Mouse (Mus musculus): ENCODE results near the gene Sema5a.
A peak's percentile ranks its signal among the peaks of the same experiment; 100 is the strongest.

Gene Sema5a

DNA sequence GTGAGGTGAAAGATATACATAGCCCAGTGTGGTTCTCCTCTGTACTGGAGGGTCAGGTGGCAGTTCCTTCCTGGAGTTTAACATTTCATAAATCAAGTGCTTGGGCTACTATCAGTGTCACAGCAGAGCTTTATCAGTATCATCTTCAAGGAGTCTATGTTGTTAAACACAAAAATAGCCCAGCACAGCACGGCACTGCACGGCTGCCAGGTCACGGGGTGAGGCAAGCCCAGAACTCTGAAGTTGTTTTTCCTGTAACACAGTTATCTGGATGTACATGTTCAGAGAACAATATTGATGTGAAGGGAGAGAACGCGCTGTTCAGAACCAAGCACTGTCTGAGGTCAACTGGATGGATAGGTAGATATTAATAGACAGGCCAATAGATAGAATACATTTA, 112.2 kb downstream of the Sema5a start:
- no peak for DNase-seq (ENCODE audit: low spot score in 2 of 2)

- DNase-seq (ENCODE audit: low spot score in 2 of 2) = no peak
These were observed 123.2 kb downstream of the Sema5a start for GRCm38 (mm10) chr15:32367841-32368240.

DNA sequence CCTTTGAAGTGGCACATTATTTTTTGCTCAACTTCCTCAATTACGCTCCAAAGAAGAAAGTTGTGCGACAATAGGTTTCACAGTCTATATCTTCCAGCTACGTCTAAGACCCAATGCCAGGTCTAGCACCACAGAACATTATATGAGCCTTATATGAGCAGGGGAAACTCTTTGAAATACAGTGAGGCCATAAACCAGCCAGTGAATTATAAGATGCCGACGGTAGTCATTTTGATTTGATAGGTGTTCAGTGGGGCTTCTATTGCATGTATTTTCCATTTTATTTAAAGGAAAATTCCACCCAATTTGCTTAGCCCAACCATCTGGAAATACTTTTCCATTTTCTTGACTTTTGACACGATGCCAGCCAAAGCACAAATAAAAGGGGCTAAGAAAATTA, 126.3 kb downstream of the Sema5a start:
- DNase-seq (ENCODE audit: low spot score in 2 of 2) = no peak

DNA sequence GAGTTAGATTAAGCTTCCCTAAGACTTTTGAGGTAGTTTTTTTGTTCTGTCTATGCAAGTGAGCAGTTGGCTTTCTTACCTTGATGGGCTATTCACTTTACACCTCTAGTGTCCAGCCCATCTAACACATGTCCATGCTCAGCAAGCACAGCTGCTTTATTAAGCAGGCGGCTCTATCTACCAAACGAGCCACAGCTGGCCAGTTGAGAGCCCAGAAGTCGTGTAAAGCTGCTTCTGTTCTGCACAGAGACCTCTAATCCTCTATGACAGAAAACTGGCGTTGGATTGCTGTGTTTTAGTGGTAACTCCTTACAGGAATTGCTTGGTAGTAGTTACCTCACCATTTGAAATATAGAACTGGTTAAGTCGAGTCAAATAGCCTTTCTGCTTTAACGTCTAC, 126.8 kb downstream of the Sema5a start:
- no peak for DNase-seq (ENCODE audit: low spot score in 2 of 2)

GRCm38 (mm10) chr15:32376326-32376725, 131.7 kb downstream of the Sema5a start:
- no peak for DNase-seq (ENCODE audit: low spot score in 2 of 2)

DNA sequence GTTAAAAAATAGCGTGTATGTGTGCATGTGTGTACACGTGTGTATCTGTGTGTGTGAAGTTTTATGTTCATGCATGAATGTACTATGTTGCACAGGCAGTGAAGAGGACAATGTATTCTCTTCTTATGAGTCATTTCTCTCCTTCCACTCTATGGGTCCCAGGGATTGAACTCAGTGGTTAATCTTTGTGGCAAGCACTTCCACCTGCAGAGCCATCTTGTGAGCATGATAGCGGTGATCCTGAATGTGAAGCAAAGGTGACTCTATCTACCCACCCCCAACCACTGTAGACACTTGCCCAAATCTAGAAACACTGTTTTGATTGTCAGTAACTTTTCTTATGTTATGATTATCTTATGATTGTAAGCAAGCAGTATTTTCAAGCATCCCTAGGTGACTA, 133.2 kb downstream of the Sema5a start:
- no peak for DNase-seq (ENCODE audit: low spot score in 2 of 2)

DNA sequence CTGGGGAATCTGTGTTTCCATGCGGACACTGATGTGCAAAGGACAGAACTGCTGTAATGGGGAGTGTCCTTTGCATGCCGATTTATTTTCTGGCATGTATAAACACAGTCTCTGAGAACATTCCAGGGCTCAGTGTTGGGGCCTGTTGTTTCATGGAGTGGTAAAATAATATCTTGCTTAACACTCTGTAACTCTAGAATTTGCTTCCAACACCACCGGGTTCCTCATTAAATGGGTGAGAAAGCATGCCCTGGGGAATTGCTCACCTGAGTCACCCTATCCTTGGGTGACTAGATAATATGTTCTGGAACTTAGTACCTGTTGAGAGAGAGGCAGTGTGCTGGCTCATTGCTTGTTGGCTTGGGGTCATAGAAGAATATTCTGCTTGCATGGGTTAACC, 135.7 kb downstream of the Sema5a start:
- DNase-seq (ENCODE audit: low spot score in 2 of 2) = no peak

DNA sequence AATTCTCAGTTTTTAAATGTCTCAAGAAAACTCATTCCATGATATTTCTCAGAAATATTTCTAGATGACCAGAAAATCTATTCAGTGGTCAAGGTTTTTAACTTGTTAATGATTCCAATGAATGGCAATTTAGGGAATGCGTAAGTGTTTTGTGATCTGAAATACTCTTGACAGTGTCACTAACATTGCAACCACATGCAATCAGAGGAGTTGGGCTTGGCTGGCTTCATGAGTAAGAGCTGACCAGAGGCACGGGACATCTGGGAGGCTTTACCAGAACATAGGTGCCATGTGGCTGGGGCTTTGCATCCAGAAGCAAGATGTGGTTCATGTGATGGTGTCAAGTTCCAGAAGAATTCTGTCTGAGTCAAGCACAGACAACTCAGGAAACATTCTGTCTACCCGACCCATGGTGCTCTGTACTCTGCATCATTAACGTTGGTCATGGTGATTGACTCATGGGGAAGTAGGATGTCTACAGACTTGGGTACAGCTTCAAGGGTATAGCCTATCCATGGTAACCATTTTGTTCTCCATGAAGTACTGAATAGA, 138.4 kb downstream of the Sema5a start:
- DNase-seq (ENCODE audit: low spot score in 2 of 2) = no peak

DNA sequence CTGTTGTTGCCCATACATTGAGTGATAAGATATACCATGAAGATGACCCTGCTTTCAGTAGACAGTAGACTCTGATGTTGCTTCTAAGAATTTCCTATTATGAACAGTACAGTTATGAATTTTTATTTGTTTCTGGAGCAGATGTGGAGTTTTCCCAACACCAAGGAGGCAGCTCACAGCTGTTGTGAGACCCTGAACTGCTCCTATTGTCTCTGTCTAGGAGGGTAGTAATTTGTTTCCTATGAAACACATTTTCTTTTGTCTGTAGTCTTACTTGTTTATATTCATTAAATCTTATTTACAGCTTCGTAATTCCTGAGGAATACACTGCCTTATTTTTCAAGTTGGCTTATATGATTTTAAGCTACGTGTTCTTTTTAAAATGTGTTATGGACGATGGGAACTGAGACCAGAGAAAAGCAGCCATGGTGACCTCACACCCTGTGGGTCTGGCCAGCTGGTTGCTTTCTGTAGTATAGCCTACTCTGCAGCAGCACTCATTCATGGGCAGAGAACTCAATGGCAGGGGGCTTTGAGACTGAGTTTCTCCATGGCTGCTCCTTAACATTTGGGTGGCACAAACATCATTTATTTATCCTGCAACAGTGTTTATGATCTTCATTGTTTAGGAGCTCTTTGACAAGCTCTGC, 151.8 kb downstream of the Sema5a start:
- DNase-seq (ENCODE audit: low spot score in 2 of 2) = no peak

GRCm38 (mm10) chr15:32397064-32397463, 152.5 kb downstream of the Sema5a start:
- no peak for DNase-seq (ENCODE audit: low spot score in 2 of 2)

DNA sequence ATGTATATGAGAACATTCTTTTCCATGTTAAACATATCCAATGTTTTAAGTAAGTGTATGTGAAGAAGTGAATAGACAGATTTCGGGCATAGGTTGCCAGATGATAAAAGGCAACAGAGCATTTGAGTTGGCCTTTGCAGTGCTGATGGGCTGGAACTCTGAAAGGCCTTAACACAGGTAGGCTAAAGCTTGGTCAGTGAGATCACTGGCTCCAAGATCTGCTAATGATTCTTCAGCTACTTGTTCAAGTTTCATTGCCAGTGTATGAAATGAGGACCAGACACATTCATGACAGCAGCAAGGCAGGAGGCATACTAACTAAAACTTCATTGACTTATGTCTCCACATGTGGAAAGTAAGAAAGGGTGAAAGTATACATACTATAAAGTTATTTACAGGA, 154.1 kb downstream of the Sema5a start:
- DNase-seq (ENCODE audit: low spot score in 2 of 2) = no peak

DNA sequence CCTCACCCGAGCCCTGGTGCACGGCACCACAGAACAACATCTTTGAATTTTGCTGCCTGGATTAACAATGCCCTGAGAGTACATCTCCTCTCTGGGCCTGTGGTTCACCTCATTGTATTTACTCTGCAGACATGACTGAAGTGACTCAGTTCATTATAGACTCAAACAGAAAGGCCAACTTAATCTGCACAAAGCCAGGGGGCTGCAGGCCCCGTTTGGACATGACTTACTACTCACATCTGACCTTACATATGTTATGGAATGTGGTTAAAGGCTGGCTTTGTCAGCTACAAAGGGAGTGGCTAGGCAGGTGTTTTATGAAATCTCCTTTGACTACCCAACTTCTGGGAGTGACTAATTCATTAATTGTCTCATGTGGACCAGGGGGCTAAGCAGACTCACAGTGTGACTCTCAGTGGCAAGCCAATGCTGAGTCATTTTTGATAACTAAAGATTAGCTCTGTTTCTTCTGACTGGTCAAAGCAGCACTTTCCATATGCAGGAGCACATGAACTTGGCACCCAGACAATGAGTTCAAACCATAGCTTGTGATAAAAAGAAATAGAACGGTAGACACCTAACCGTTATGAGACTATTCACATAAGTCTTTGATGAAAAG, 157.4 kb downstream of the Sema5a start:
- DNase-seq (ENCODE audit: low spot score in 2 of 2) = no peak

DNA sequence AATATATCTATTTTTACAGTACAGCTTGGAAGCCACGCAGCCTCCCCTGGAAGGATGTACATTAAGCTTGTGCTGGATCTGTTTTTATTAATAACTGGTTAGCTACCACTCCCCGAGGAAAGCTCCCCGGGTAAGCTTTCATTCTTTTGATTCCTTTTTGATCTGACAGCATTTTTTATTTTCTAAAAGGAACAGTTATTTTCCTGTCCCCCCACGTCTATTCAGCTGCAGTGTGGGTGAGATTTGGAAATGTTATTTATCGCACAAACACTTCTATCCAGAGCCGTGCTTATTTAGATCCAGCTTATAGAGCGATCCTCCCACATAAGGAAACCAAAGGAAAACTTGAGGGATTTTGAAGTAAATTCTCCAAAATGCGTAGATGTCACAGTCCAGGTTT, 158.7 kb downstream of the Sema5a start:
- peak in 1 of 2 experiments; percentile 10 for DNase-seq (ENCODE audit: low spot score in 2 of 2)

DNA sequence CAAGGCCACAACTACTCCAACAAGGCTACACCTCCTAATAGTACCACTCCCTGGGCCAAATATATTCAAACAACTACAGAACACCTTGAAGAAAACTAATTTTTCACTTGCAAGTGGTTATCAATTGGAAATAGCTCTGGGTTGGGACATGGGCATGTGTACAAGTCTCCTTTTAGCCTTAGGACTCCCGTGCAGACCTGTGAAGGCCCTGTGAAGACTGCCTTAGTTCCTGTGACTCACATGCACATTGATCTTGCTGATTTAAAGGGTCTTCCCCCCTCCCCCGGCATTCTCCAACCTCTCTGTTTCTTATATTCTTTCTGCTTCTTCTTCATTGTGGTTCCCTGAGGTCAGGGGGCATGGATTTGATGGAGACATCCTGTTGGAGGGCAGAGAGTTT, 161.8 kb downstream of the Sema5a start:
- no peak for DNase-seq (ENCODE audit: low spot score in 2 of 2)

DNA sequence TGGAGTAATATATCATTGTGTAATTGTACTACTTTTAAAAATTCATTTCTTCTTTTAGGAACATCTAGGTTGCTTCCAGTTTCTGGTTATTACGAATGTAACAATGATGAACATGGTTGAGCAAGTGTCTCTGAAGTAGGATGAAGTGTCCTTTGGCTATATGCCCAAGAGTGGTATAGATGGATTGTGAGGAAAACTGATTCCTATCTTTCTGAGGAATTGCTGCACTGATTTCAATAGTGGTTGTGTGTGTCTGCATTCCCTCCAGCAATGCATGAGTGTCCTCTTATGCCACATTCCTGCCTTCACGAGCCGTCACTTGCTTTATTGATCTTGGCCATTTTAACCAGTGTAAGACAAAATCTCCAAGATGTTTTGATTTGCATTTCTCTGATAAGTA, 163.2 kb downstream of the Sema5a start:
- no peak for DNase-seq (ENCODE audit: low spot score in 2 of 2)

DNA sequence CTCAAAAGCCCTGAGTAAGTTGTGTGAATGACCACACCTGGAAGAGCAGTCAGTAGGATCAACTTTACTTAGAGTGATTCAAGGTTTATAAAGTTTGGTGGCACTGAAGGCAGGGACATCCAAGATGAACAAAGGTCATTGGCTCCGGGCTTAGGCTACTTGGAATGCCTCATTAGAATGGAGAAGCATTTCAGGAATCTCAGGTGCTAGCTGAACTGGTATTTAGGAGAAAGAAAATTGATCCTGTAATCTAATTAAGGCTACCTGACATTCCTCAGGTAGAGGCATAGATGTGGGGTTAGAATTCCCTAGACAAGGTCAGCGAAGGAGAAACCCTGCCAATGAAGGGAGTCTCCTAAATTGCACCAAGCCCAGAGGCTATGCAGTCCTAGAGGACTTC, 171.7 kb downstream of the Sema5a start:
- DNase-seq (ENCODE audit: low spot score in 2 of 2) = no peak

DNA sequence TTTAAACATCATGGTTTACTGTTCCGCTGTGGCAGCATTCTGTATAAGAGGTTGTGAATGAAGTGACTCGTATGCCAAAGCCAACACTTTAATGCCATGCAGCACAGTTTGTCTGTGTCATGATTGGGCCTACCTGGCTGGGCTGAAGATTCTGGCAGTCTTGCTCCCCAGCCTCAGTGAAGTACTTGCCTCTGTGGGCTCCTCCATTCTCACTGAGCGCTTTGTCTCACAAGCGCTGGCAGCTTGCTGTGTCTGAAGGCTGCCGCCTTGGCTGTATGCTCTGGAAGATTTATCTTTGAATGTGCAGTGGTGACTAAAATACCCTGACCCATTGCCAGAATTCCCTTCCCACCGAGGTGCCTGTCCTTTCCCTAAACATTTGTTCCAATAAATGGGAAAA, 178.0 kb downstream of the Sema5a start:
- no peak for DNase-seq (ENCODE audit: low spot score in 2 of 2)

DNA sequence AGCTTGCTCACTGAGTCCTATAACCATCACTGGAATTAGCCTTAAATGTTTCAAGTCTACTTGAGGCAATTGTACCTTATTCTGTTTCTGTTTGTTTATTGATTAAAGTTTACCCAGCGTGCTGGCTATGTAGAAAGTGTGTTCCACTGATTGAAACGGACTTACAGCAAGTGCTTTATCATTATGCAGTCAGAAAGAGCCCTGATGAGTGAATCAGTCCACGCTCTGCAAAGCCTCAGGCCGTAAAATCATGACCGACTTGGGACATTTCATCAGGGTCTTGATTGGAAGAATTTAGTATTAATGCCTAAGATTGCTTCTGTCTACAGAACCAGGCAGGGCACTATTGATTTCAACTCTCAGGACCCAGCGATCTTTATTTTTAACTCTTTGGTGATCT, 178.5 kb downstream of the Sema5a start:
- DNase-seq (ENCODE audit: low spot score in 2 of 2) = no peak

- DNase-seq (ENCODE audit: low spot score in 2 of 2) = no peak
These were observed 182.7 kb downstream of the Sema5a start for GRCm38 (mm10) chr15:32427188-32427924.

- DNase-seq (ENCODE audit: low spot score in 2 of 2) = peak; percentile 38 to 60
These were observed 188.6 kb downstream of the Sema5a start for GRCm38 (mm10) chr15:32432927-32433832.

DNA sequence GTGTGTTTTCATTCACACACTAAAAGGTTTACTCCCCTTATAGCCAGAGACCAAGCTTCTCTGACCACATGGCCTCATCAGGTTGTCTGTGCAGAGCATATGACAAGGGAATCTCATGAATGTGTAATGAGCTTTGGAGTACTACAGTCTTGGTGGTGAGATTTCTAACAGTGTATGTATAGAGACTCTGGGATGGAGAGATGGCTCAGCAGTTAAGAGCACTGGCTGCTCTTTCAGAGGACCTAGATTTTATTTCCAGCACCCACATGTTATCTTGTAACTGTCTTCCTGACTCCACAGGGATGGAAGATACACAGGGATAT, 189.2 kb downstream of the Sema5a start:
- DNase-seq (ENCODE audit: low spot score in 2 of 2) = no peak

- no peak for DNase-seq (ENCODE audit: low spot score in 2 of 2)
These were observed 189.7 kb downstream of the Sema5a start for GRCm38 (mm10) chr15:32434274-32434673.
